Mouse (Mus musculus) stomach, postnatal 0 days (tissue): ENCODE results near the gene Hmgn2. TPM values are rescaled to one million over a fixed set of nuclear protein-coding genes. Genes with fewer than 3 reads are reported as not detected.

ENCODE experiments used
- ATAC-seq: fragments of 200-750 bp; cut with Nextera tagmentation; 2 replicates; pipeline ENCODE4 v1.8.0; 2017; ENCODE audit not compliant: low FRiP score, low TSS enrichment
- DNase-seq: peaks from one replicate; pipeline ENCODE4 v3.0.0-alpha.2; 2016; ENCODE audit warnings: low spot score
- H3K27ac ChIP-seq: fragments of 300-500 bp; sonication (generic); replicated peaks from 2 replicates; pipeline ENCODE4 v1.5.1; 2014; ENCODE audit warnings: mild to moderate bottlenecking, control low read depth
- H3K27me3 ChIP-seq: fragments of 300-500 bp; sonication (generic); 2 replicates; pipeline ENCODE4 v1.6.1; 2014; ENCODE audit warnings: low read length; ENCODE audit not compliant: control insufficient read depth, insufficient read depth
- H3K36me3 ChIP-seq: fragments of 300-500 bp; sonication (generic); 2 replicates; pipeline ENCODE4 v1.6.1; 2014; ENCODE audit warnings: low read length, mixed read lengths; ENCODE audit not compliant: control insufficient read depth, insufficient read depth
- H3K4me1 ChIP-seq: fragments of 300-500 bp; sonication (generic); replicated peaks from 2 replicates; pipeline ENCODE4 v1.6.1; 2014; ENCODE audit warnings: antibody characterized with exemption; ENCODE audit not compliant: control insufficient read depth, insufficient read depth
- H3K4me2 ChIP-seq: fragments of 300-500 bp; sonication (generic); replicated peaks from 2 replicates; pipeline ENCODE4 v1.6.1; 2014; ENCODE audit warnings: low read depth, mild to moderate bottlenecking, control low read depth, moderate library complexity
- H3K4me3 ChIP-seq: fragments of 300-500 bp; sonication (generic); 2 replicates; pipeline ENCODE4 v1.5.1; 2014; ENCODE audit warnings: low read depth, low read length, control low read depth
- H3K9ac ChIP-seq: fragments of 300-500 bp; sonication (generic); 2 replicates; pipeline ENCODE4 v1.6.1; 2014; ENCODE audit warnings: mild to moderate bottlenecking, low read length, control low read depth, mixed read lengths
- H3K9me3 ChIP-seq: fragments of 300-500 bp; sonication (generic); 2 replicates; pipeline ENCODE4 v1.6.1; 2016; ENCODE audit warnings: low read length; ENCODE audit not compliant: control insufficient read depth
- CTCF ChIP-seq: IDR thresholded peaks from 2 replicates; pipeline ENCODE4 v1.5.1; 2016; ENCODE audit warnings: antibody characterized with exemption, low read depth, mild to moderate bottlenecking, moderate library complexity
- EP300 ChIP-seq: optimal IDR thresholded peaks from 2 replicates; pipeline ENCODE3; 2016; ENCODE audit warnings: antibody characterized with exemption
- WGBS: fragments of 180-500 bp; shearing (Covaris S2); extraction: QIAGEN DNeasy Blood & Tissue Kit; methylation state at CpG from one replicate; pipeline ENCODE4 v1.1.7; 2014; 5-methylcytosine and 5-hydroxymethylcytosine counted together
- polyA plus RNA-seq: library from polyadenylated mRNA; unstranded; fragments of >200 nt; fragmentation: Nextera tagmentation; extraction: Ambion mirVana; gene quantifications from 2 replicates; pipeline ENCODE4 v1.2.1, GENCODE M21; 2015

Hmgn2 gene
- 762 and 782 TPM in 2 replicates for polyA plus RNA-seq

DNA sequence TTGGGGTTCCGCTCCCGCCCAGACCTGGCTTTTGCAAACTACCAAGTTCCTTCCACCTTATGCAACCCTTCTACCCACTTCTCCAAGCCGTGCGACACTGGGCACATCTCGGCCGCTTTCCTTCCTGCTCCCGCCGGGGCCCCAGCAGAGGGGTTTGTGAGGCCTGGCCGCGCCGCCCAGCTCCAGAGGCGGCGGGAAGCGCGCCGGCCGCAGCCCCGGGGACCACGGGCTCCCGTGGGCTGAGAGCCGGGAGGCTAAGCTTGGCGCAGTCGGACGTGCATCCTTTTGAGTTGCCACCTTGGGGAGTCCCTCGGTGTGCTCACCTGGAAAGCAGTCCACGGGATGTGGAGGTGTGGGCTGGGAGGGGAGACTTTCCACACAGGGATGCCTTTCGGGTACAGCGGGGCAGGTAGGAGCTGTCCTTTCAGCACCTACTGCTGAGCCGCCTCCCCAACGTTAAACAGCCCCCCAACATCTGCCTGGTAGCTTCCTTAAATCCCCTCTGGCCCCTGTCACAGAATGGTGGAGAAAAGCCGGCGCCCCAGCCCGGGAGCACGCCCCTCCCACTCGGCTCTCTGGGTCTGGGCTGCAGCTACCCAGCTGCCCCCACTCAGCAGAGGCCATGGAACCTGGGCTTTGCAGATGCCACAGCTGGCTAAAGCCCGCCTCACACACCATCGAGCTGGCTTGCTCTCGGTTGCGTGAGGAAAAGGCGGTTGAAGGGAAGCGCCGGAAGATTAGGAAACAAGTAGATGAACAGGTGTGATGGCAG is at the start of gene Hmgn2:
TSS of gene Hmgn2 (minus strand) at position 501 of the 772 bp plus-strand sequence.
- Histone ChIP-seq H3K36me3 (peaks cover 4% of the 10 kb centered on the region; the same call in 1 of the 2 replicates), H3K4me1 (no peaks in the 10 kb centered on the region), H3K27ac (peak within 1 kb of the TSS; percentile 99), H3K4me3 (peak within 1 kb of the TSS; percentile 74), H3K9me3 (no peaks in the 10 kb centered on the region), H3K4me2 (peak within 1 kb of the TSS; percentile 95), H3K27me3 (no peaks in the 10 kb centered on the region), H3K9ac (peak within 1 kb of the TSS; percentile 91)
- TF ChIP-seq CTCF, result no peak
- TF ChIP-seq EP300, result no peak
- peak; percentile 68 for ATAC-seq
- peak; percentile 67 for DNase-seq
- under 1% methylated on average over 42 of the region's 42 CpGs for WGBS

DNA sequence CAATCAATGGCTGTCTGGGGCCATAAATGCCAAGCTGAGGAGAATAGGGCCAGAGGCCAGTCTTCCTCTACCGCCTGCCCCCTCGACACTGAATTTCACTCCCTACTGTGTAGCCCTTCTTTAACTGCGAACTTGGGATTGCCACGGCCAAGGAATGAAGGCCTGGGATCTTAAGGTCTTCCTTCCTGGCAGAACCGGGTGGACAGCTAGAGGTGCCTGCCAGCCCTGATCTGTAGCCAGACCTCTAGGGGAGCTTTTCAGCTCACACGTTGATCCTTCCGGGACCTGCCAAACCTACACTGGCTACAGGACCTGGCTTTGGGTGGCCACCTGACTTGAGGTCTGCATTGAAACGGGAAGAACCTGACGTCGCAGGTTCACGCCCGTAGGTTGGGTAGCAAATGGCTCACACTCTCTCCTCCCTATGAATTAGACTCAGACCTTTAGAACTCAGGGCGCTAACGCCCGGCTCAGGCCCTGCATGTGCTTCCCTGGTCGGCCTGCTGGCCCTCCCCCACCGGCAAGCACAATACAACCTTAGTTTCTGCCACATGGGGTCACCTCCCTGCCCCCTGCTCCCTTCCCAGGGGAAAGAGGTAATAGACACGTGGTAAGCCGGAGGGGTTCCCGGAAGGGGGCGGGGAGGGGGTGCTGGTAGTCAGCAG is 48.9 kb upstream of the Hmgn2 start:
- Histone ChIP-seq H3K36me3 (no peaks in the 10 kb centered on the region), H3K27me3 (peaks cover 15% of the 10 kb centered on the region; the same call in 1 of the 2 replicates), H3K4me2 (no peak overlapping the region), H3K9ac (no peak overlapping the region), H3K9me3 (no peaks in the 10 kb centered on the region), H3K27ac (no peak overlapping the region), H3K4me1 (no peaks in the 10 kb centered on the region), H3K4me3 (no peak overlapping the region)
- ATAC-seq (no peak), DNase-seq (no peak)
- TF ChIP-seq EP300 (no peak), CTCF (no peak)
- WGBS, result 10% methylated on average over 21 of the region's 21 CpGs

DNA sequence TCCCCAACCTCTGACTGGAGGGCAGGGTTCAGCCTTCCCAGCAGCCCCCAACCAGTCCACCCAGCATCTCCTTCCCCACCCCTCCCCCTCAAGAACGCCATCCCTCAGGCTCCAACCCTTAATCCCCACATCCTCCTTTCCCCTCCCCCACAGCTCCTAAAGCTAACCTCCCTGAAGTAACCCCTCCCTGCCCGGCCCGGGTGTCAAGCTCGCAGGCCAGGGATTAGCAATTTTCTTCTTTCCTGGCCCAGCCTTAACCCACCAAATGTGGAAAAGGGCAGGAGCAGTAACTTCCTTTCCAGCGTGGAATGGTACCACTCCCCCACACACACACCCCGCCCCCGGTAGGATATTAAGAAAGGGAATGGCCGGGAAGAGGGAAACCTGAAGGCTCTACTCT is 48.3 kb upstream of the Hmgn2 start:
- ATAC-seq (no peak), DNase-seq (no peak)
- H3K27me3 ChIP-seq, result peaks cover 15% of the 10 kb centered on the region; the same call in 1 of the 2 replicates
- H3K36me3 ChIP-seq, result no peaks in the 10 kb centered on the region
- no peaks in the 10 kb centered on the region for H3K4me1 ChIP-seq
- H3K9me3 ChIP-seq, result no peaks in the 10 kb centered on the region
- WGBS, result 3% methylated on average over 8 of the region's 8 CpGs
- no peak overlapping the region for H3K4me3 ChIP-seq
- H3K27ac ChIP-seq, result no peak overlapping the region
- no peak for TF ChIP-seq EP300
- no peak for TF ChIP-seq CTCF
- H3K4me2 ChIP-seq, result no peak overlapping the region
- no peak overlapping the region for H3K9ac ChIP-seq

DNA sequence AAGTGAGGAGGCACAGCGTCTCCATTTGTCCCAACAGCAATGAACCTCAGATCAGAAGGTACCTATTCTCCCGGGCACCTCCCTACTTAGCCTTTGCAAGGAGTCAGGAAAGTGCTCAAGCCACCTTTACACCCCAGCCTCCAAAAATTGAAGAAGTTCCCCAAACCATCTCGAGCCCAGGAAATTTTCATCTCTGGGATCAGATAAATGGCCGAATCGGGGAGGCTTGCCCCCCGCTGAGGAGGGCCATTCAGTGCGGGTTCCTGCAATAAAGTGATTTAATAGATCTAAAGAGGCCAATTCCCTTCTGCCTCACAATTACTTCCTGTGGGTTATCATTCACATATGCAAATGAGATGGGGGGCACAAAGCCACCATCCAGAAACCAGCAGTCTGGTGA is 47.8 kb upstream of the Hmgn2 start:
- Histone ChIP-seq H3K36me3 (no peaks in the 10 kb centered on the region), H3K4me1 (no peaks in the 10 kb centered on the region), H3K4me2 (no peak overlapping the region), H3K9ac (no peak overlapping the region), H3K27ac (no peak overlapping the region), H3K4me3 (no peak overlapping the region), H3K27me3 (peaks cover 15% of the 10 kb centered on the region; the same call in 1 of the 2 replicates), H3K9me3 (no peaks in the 10 kb centered on the region)
- DNase-seq (no peak), ATAC-seq (no peak)
- 17% methylated on average over 7 of the region's 7 CpGs for WGBS
- no peak for TF ChIP-seq CTCF
- TF ChIP-seq EP300, result no peak

DNA sequence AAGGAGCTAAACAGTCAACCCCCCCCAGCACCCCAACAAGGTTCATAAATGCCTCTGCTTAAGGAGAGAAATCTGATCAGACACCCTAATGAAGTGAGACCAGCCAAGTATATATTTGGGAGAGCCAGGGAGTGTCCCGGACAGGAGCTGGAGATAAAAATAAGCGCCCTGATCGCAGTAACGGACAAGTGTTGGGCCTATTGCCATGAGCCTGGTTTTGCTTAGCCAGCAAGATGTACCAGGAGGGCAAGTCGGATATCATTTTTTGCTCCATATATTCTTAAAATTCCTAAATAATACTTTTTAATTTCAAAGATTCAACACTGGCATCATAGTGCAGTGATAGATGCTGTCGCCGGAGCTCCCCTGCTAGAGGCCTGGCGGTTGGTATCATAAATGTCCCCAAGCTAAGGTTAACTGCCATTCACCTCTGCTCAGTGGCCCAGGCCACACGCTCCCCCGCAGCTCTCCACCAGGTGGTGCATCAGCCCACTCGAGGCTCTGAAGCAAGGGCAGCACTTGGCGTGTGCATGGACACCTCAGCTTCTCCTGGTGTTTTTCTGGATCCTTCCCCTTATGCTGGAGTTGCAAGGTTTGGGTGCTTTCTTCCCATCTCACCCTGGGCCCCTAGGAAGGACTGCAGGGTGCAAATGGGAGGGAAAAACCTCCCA is 44.5 kb upstream of the Hmgn2 start:
- WGBS, result 48% methylated on average over 12 of the region's 12 CpGs
- Histone ChIP-seq H3K9ac (no peak overlapping the region), H3K9me3 (no peaks in the 10 kb centered on the region), H3K4me1 (no peaks in the 10 kb centered on the region), H3K36me3 (no peaks in the 10 kb centered on the region), H3K4me2 (no peak overlapping the region), H3K27me3 (0 out of 2 replicates have a peak, but pooled peaks cover 6% of the 10 kb centered on the region), H3K4me3 (no peak overlapping the region), H3K27ac (no peak overlapping the region)
- DNase-seq (peak; percentile 45), ATAC-seq (no peak)
- no peak for TF ChIP-seq EP300
- TF ChIP-seq CTCF, result peak; percentile 63
